Mouse (Mus musculus) left cerebral cortex, postnatal 25 days (tissue): ENCODE data around the gene Pde2a. TPM values are rescaled to one million over a fixed set of nuclear protein-coding genes. Genes with fewer than 3 reads are reported as not detected.

Experiments used
- DNase-seq, 2 experiments: peaks; one replicate each; pipeline ENCODE4 v3.0.0; 2022; ENCODE audit warnings: low spot score in 2 of 2, mixed read lengths in 1 of 2
- intact Hi-C: fragments of 180-260 bp; cut with DNase I; formaldehyde crosslinking; loops from one replicate; pipeline ENCODE4 v1.15.1; 2025
- total RNA-seq, 2 experiments: library from RNA; stranded (reverse); gene quantifications; 2 replicates each; pipeline ENCODE4 v1.2.3; 2021

The Pde2a gene
- 100 to 1,000 TPM; 377 to 383 TPM for total RNA-seq

GRCm38 (mm10) chr7:101421529-101421928 lies at the start of gene Pde2a:
Gene Pde2a, plus strand, starts transcription at chr7:101421691.
- DNase-seq: peak; percentile 80 to 94
- intact Hi-C loops: no loop called here

DNA sequence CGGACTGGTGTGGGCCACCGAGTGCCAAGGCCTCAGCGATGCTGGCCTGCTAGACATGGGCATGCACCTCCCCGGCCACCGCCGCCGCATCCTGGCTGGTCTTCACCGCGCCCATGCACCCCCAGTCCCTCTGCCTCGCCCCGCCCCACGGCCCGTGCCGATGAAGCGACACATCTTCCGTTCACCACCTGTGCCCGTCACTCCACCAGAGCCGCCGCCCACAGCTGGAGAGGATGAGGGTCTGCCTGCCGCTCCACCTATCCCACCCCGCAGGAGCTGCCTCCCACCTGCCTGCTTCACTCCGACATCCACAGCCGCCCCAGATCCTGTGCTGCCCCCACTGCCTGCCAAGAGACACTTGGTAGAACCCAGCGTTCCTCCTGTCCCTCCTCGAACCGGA lies 48.4 kb upstream of the Pde2a start:
- no peak for DNase-seq
- intact Hi-C loops: no loop called here

GRCm38 (mm10) chr7:101374155-101374554 lies 47.3 kb upstream of the Pde2a start:
- intact Hi-C loops: loop anchor here (1.0 kb wide), 2 partner anchors 64 to 313 kb away; no protein-coding TSS in a partner anchor
- DNase-seq: peak; percentile 52 to 72

GRCm38 (mm10) chr7:101376701-101377340 lies 44.7 kb upstream of the Pde2a start:
- intact Hi-C loops: loop anchor here (5.0 kb wide), 1 partner anchor 390 kb away; no protein-coding TSS in a partner anchor
- DNase-seq: peak in 1 of 2 experiments; percentile 24

GRCm38 (mm10) chr7:101377741-101378262 lies 43.7 kb upstream of the Pde2a start:
- DNase-seq: no peak
- intact Hi-C loops: loop anchor here (5.0 kb wide), 1 partner anchor 391 kb away; no protein-coding TSS in a partner anchor

DNA sequence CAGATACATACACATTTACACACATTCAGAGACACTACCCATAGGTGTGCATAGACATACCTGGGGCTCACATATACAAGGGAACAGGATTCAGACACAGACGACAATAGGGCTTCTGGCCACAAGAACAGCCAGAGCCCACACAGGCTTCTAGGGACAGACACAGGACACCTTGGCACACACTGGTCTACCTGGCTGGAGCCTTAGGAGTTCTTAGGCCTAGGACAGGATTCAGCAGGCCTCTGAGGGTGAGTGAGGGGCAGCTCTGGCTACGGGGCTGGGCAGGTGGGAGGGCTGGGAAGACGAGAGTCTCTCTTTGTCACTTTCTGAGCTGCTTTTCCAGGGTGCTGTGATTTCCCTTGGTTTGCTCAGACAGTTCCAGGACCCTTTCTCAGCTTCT lies 43.2 kb upstream of the Pde2a start:
- DNase-seq: no peak
- intact Hi-C loops: loop anchor here (5.0 kb wide), 1 partner anchor 391 kb away; no protein-coding TSS in a partner anchor

- no peak for DNase-seq
- intact Hi-C loops: loop anchor here (5.0 kb wide), 1 partner anchor 392 kb away; no protein-coding TSS in a partner anchor
Observed at GRCm38 (mm10) chr7:101378796-101379465, 42.6 kb upstream of the Pde2a start.

GRCm38 (mm10) chr7:101379732-101380131 lies 41.8 kb upstream of the Pde2a start:
- intact Hi-C loops: loop anchor here (5.0 kb wide), 1 partner anchor 392 kb away; no protein-coding TSS in a partner anchor
- DNase-seq: no peak

DNA sequence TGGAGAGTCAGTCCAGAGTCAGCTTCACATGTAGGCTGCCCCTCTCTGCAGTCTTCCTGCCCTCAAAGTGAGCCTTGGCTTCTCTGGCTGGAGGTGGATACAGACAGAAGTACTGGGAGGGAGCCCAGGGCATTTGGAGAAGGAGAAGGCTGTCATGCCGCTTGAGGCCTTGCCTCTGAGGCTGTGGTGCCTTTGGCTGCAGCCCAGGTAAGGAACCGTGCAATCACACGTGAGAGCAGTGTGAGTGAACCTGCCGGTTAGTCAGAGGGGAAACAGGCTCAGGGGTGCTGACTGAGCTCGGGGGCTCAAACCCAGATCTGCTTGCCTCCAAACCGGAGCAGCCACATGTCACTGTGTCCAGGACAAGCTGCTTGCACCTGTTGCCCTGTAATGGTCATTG lies 40.0 kb upstream of the Pde2a start:
- no peak for DNase-seq
- intact Hi-C loops: no loop called here

DNA sequence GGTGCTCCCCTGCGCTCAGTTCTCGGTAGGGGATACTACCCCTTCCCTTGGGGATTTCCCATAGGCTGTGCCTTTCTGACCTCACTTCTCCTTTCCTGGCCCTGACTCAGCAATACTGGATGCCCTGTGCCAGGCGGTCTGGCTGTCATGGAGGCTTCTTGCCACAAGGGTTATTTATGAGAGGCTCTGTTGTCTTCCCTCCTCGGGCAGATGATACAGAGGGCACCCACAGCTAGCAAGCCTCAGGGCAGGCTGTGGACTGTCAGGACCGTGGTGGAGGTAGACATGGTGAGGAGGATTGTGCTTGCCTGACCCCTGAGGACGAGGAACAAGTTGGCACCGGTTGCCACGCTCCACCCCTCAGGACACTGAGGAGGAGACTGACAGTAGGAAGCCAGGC lies 39.1 kb upstream of the Pde2a start:
- intact Hi-C loops: no loop called here
- peak in 1 of 2 experiments; percentile 46 for DNase-seq

DNA sequence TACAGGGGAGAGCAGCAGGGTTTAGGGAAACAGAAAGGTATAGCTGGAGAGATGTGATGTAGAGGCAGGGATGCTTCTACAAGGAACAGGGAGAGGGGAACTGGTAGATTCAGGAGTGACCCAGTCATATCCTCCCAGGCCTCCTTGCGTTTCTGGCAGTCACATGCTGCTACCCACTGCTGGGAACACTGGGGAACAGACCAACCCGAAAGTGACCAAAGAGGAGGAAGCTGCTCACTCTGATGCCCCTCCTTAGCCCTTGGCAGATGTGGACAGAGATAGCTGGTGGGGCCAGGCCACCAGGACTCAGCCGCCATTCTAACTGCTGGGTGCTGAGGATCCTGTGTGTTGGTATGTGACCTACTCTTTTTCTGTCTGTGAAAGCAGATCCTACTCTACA lies 37.7 kb upstream of the Pde2a start:
- intact Hi-C loops: no loop called here
- DNase-seq: peak in 1 of 2 experiments; percentile 25

- no peak for DNase-seq
- intact Hi-C loops: no loop called here
Observed at GRCm38 (mm10) chr7:101384931-101385330, 36.6 kb upstream of the Pde2a start.

DNA sequence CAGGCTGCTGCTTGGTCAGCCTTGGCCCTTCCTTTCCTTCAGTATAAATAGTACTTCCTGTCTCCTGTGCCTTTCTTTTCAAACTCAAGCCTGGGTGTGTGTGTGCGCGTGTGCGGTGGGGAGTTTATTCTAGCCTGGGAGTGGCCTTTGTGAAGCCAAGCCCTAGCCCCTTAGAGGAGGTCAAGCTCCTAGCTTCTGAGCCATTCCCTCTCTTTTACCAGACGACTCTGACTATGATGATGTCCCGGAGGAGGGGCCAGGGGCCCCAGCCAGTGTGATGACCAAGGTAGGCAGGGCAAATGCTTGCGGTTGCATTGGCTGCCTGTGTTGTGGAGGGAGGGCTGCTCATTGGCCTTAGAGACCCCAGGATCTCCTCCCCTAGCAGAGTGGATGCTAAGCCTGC lies 36.2 kb upstream of the Pde2a start:
- no peak for DNase-seq
- intact Hi-C loops: no loop called here

DNA sequence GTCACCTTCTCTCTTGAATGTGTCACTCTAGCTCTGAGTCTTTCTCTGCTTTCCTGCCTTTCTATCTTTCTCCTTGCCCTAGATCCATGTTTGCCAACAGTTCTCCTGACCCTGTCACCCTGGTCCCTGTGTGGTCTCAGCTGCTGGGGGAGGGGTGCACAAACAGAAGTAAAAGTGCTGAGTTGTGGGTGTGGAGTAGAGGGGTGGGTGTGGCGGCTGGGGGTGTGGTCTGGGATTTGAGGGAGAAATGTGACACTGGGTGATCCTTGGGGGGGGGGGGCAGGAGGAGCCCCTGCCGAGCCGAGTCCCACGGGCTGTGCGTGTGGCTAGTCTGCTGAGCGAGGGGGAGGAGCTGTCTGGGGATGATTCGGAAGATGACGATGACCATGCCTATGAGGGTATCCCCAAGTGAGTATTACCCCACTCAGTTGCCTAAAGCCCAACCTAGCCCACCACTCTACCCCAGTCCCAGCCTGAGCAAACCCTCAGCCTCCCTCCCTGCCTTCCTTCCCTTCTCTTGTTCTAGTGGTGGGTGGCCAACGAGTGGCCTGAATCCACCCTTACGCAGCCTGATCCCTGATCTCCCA lies 35.5 kb upstream of the Pde2a start:
- no peak for DNase-seq
- intact Hi-C loops: no loop called here

DNA sequence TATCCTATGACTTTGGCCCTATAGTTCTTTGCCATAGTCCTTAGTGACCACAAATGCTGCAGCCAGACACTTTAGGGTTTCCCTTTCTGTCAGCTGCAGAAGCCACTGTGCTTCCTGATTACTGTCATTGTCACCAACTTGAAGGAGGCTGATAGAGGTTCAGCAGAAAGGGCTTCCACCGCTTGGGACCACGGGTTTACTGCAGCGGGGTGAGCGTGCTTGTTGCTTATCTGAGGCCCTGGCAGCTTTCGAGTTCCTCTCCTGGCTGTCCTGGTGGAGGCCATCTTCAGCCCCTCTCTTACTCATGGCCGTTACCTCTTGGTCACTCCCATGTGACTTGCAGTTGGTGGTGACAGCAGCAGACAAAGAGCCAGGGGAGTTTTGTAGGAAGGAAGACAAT lies 32.2 kb upstream of the Pde2a start:
- intact Hi-C loops: no loop called here
- no peak for DNase-seq

GRCm38 (mm10) chr7:101391909-101392479 lies 29.5 kb upstream of the Pde2a start:
- intact Hi-C loops: no loop called here
- DNase-seq: no peak

DNA sequence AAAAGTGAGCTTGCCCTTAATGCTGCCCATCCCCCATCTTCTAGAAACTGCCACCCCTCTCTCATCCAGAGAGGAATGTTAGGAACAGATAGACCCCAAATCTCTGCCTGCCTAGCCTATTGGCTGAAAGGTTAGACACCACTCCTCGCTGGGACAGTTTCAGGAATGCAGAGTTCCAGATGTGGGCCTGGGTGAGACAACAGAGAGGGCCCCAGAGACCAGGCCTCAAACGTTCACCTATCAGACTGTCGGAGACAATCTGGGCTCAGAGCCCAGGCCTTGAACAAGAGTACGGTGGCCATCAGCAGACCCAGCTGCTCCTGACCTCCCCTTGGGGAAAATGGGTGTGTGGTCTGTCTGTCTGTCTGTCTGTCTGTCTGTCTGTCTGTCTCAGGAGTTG lies 28.5 kb upstream of the Pde2a start:
- DNase-seq: no peak
- intact Hi-C loops: no loop called here

GRCm38 (mm10) chr7:101393694-101394504 lies 27.6 kb upstream of the Pde2a start:
- intact Hi-C loops: no loop called here
- no peak for DNase-seq

DNA sequence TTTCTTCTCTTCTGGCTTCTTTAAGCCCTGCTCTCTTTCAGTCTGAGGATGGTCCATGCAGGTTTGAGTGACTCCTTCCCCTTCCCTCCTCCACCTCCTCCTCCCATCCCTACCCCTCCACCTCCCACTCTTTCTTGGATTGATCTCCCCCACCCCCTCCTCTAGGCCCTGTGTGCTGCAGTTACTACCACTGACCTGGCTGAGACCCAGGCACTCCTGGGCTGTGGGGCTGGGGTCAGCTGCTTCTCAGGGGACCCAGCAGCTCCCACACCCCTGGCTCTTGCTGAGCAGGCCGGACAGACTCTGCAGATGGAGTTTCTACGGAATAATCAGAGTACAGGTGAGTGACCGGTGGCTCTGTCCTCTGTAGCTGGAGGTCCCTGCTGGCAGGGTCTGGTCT lies 26.9 kb upstream of the Pde2a start:
- intact Hi-C loops: no loop called here
- no peak for DNase-seq
